8 mouse cellular contexts compared by ENCODE assay signal in genomic region chr11:95713225-95713810, GRCm38 (mm10). TPM values are rescaled to one million over a fixed set of nuclear protein-coding genes. Genes with fewer than 3 reads are reported as not detected.
A peak's percentile ranks its signal among the peaks of the same experiment; 100 is the strongest.
DNase-seq lines count a peak whose midpoint lies in the region; ATAC-seq and TF ChIP-seq lines count a peak whose summit lies in the region.

No protein-coding gene starts in this region.

- peak overlapping the region; percentile 97 for H3K9ac ChIP-seq in kidney, embryonic 15.5 days
- H3K9ac ChIP-seq in liver, embryonic 11.5 days (ENCODE audit: low read depth, low read length): peak overlapping the region; percentile 92
- peak overlapping the region; percentile 97 for H3K9ac ChIP-seq in midbrain, postnatal 0 days (replicated peaks; ENCODE audit: low read length, poor library complexity, severe bottlenecking)
- H3K9ac ChIP-seq in stomach, embryonic 14.5 days (replicated peaks; ENCODE audit: low read depth, low read length): peak overlapping the region; percentile 96

- TF ChIP-seq CTCF in embryonic fibroblast, embryonic 13.5 days (IDR thresholded peaks at IDR 0.05; ENCODE audit: borderline replicate concordance, insufficient read depth, low read length): no peak
- TF ChIP-seq CTCF in midbrain, postnatal 0 days (IDR thresholded peaks at IDR 0.05): no peak

- DNase-seq in 3T3-L1 (ENCODE audit: low read depth, low spot score): peak; percentile 46
- DNase-seq in adrenal gland, adult 18-20 months (ENCODE audit: low spot score in 2 of 2): peak; percentile 64 to 66
- DNase-seq in heart, adult 9 months (ENCODE audit: low spot score in 2 of 2): peak; percentile 36 to 54
- peak; percentile 76 for DNase-seq in liver, embryonic 11.5 days (ENCODE audit: low spot score)
- peak; percentile 36 for DNase-seq in midbrain, postnatal 0 days (ENCODE audit: low spot score)

- ATAC-seq in kidney, embryonic 15.5 days (replicated peaks; ENCODE audit: low FRiP score): peak; percentile 64
- peak; percentile 69 for ATAC-seq in liver, embryonic 11.5 days (replicated peaks; ENCODE audit: low FRiP score)
- ATAC-seq in midbrain, postnatal 0 days (ENCODE audit: low FRiP score): peak; percentile 62
- peak; percentile 70; the same call in 1 of the 2 replicates for ATAC-seq in stomach, embryonic 14.5 days (ENCODE audit: insufficient number of reproducible peaks, insufficient read depth, low FRiP score, low read depth)

- H3K27me3 ChIP-seq in kidney, embryonic 15.5 days: no peaks in the 10 kb centered on the region
- no peaks in the 10 kb centered on the region for H3K27me3 ChIP-seq in liver, embryonic 11.5 days (replicated peaks; ENCODE audit: control insufficient read depth, insufficient read depth, low read length)
- no peaks in the 10 kb centered on the region for H3K27me3 ChIP-seq in midbrain, postnatal 0 days (ENCODE audit: insufficient read depth, low read length)
- no peaks in the 10 kb centered on the region for H3K27me3 ChIP-seq in stomach, embryonic 14.5 days (ENCODE audit: control insufficient read depth, insufficient read depth, low read length)

- H3K27ac ChIP-seq in embryonic fibroblast, embryonic 13.5 days (ENCODE audit: insufficient read depth, low read length): no peak overlapping the region
- peak overlapping the region; percentile 98 for H3K27ac ChIP-seq in kidney, embryonic 15.5 days
- H3K27ac ChIP-seq in liver, embryonic 11.5 days (ENCODE audit: low read depth, low read length): peak overlapping the region; percentile 99
- H3K27ac ChIP-seq in midbrain, postnatal 0 days (ENCODE audit: low read depth, low read length): peak overlapping the region; percentile 97
- peak overlapping the region; percentile 96 for H3K27ac ChIP-seq in stomach, embryonic 14.5 days (ENCODE audit: low read length)

- H3K4me3 ChIP-seq in embryonic fibroblast, embryonic 13.5 days (ENCODE audit: insufficient read depth, low read length): peak overlapping the region; percentile 68
- H3K4me3 ChIP-seq in kidney, embryonic 15.5 days (replicated peaks): peak overlapping the region; percentile 92
- peak overlapping the region; percentile 82 for H3K4me3 ChIP-seq in liver, embryonic 11.5 days (ENCODE audit: low read depth, low read length)
- peak overlapping the region; percentile 63 for H3K4me3 ChIP-seq in midbrain, postnatal 0 days (ENCODE audit: low read depth, low read length)
- peak overlapping the region; percentile 99 for H3K4me3 ChIP-seq in stomach, embryonic 14.5 days (ENCODE audit: low read depth, low read length)

- no peaks in the 10 kb centered on the region for H3K9me3 ChIP-seq in kidney, embryonic 15.5 days (replicated peaks)
- no peaks in the 10 kb centered on the region for H3K9me3 ChIP-seq in liver, embryonic 11.5 days (ENCODE audit: control insufficient read depth, low read length)
- no peaks in the 10 kb centered on the region for H3K9me3 ChIP-seq in midbrain, postnatal 0 days (ENCODE audit: low read length)
- H3K9me3 ChIP-seq in stomach, embryonic 14.5 days (ENCODE audit: control insufficient read depth, low read depth, low read length): no peaks in the 10 kb centered on the region

- peaks cover 3% of the 10 kb centered on the region; the same call in 1 of the 2 replicates for H3K4me1 ChIP-seq in embryonic fibroblast, embryonic 13.5 days (ENCODE audit: control insufficient read depth, insufficient read depth, low read length)
- peaks cover 30% of the 10 kb centered on the region for H3K4me1 ChIP-seq in kidney, embryonic 15.5 days
- peaks cover 23% of the 10 kb centered on the region for H3K4me1 ChIP-seq in liver, embryonic 11.5 days (replicated peaks; ENCODE audit: control insufficient read depth, insufficient read depth, low read length)
- H3K4me1 ChIP-seq in midbrain, postnatal 0 days (ENCODE audit: insufficient read depth, low read length): peaks cover 9% of the 10 kb centered on the region
- peaks cover 18% of the 10 kb centered on the region for H3K4me1 ChIP-seq in stomach, embryonic 14.5 days (ENCODE audit: control insufficient read depth, insufficient read depth, low read length)

- TF ChIP-seq POLR2A in embryonic fibroblast, embryonic 13.5 days (IDR thresholded peaks at IDR 0.05; ENCODE audit: low read depth, low read length): peak; percentile 37; the same call in 1 of the 2 replicates

- H3K4me2 ChIP-seq in kidney, embryonic 15.5 days: peak overlapping the region; percentile 81
- H3K4me2 ChIP-seq in liver, embryonic 11.5 days: peak overlapping the region; percentile 97
- H3K4me2 ChIP-seq in midbrain, postnatal 0 days (ENCODE audit: low read depth, low read length, poor library complexity, severe bottlenecking): peak overlapping the region; percentile 84
- peak overlapping the region; percentile 94 for H3K4me2 ChIP-seq in stomach, embryonic 14.5 days (replicated peaks; ENCODE audit: low read depth, low read length)

- 0% methylated on average over 46 of the region's 49 CpGs for WGBS in kidney, embryonic 15.5 days
- WGBS in liver, embryonic 11.5 days: under 1% methylated on average over 38 of the region's 49 CpGs
- WGBS in midbrain, postnatal 0 days: 0% methylated on average over 26 of the region's 49 CpGs
- WGBS in stomach, embryonic 14.5 days: under 1% methylated on average over 44 of the region's 49 CpGs

- no peaks in the 10 kb centered on the region for H3K36me3 ChIP-seq in kidney, embryonic 15.5 days
- H3K36me3 ChIP-seq in liver, embryonic 11.5 days (ENCODE audit: control insufficient read depth, insufficient read depth, low read length): no peaks in the 10 kb centered on the region
- H3K36me3 ChIP-seq in midbrain, postnatal 0 days (ENCODE audit: insufficient read depth, low read length): no peaks in the 10 kb centered on the region
- H3K36me3 ChIP-seq in stomach, embryonic 14.5 days (ENCODE audit: control insufficient read depth, insufficient read depth, low read length): no peaks in the 10 kb centered on the region

RNA-seq across cellular contexts. Expression of gene Zfp652, which starts 0.8 kb away (rescaled TPM):
- total RNA-seq in adrenal gland, adult 18-20 months (2021): 10 to 100 TPM; 31.8 to 40.5 TPM
- polyA plus RNA-seq in embryonic fibroblast, embryonic 13.5 days (2011; ENCODE audit: insufficient read length, low read depth, missing spikeins): 18.9 and 27.3 TPM in 2 replicates
- polyA plus RNA-seq in kidney, embryonic 15.5 days (2015; fragmentation: Nextera tagmentation; extraction: Ambion mirVana): 22.3 and 23.1 TPM in 2 replicates
- 8.7 TPM in 2 replicates for polyA plus RNA-seq in liver, embryonic 11.5 days (2014; fragmentation: Nextera tagmentation; extraction: Ambion mirVana)
- 25.3 and 25.7 TPM in 2 replicates for total RNA-seq in midbrain, postnatal 0 days (2014; rRNA removed)
- 12.6 and 13.2 TPM in 2 replicates for polyA plus RNA-seq in midbrain, postnatal 0 days (2015; fragmentation: Nextera tagmentation; extraction: Ambion mirVana)
- 11.7 and 13.9 TPM in 2 replicates for polyA plus RNA-seq in stomach, embryonic 14.5 days (2014; fragmentation: Nextera tagmentation; extraction: Ambion mirVana)

RNA-seq across cellular contexts. Expression of gene B130006D01Rik, which starts 10.1 kb away (rescaled TPM):
- total RNA-seq in adrenal gland, adult 18-20 months (2021): under 1 TPM; 0.46 to 0.51 TPM
- 0.89 and 0.93 TPM in 2 replicates for polyA plus RNA-seq in embryonic fibroblast, embryonic 13.5 days (2011; ENCODE audit: insufficient read length, low read depth, missing spikeins)
- 1.3 and 1.6 TPM in 2 replicates for polyA plus RNA-seq in kidney, embryonic 15.5 days (2015; fragmentation: Nextera tagmentation; extraction: Ambion mirVana)
- polyA plus RNA-seq in liver, embryonic 11.5 days (2014; fragmentation: Nextera tagmentation; extraction: Ambion mirVana): 1.5 and 1.6 TPM in 2 replicates
- total RNA-seq in midbrain, postnatal 0 days (2014; rRNA removed): 0.66 and 2.1 TPM in 2 replicates
- polyA plus RNA-seq in midbrain, postnatal 0 days (2015; fragmentation: Nextera tagmentation; extraction: Ambion mirVana): 0.32 and 0.51 TPM in 2 replicates
- 2.3 and 2.5 TPM in 2 replicates for polyA plus RNA-seq in stomach, embryonic 14.5 days (2014; fragmentation: Nextera tagmentation; extraction: Ambion mirVana)

RNA-seq across cellular contexts. Expression of gene Phb, which starts 46.6 kb away (rescaled TPM):
- total RNA-seq in adrenal gland, adult 18-20 months (2021): 100 to 1,000 TPM; 319 to 350 TPM
- polyA plus RNA-seq in embryonic fibroblast, embryonic 13.5 days (2011; ENCODE audit: insufficient read length, low read depth, missing spikeins): 157 and 180 TPM in 2 replicates
- polyA plus RNA-seq in kidney, embryonic 15.5 days (2015; fragmentation: Nextera tagmentation; extraction: Ambion mirVana): 270 and 290 TPM in 2 replicates
- polyA plus RNA-seq in liver, embryonic 11.5 days (2014; fragmentation: Nextera tagmentation; extraction: Ambion mirVana): 308 and 337 TPM in 2 replicates
- total RNA-seq in midbrain, postnatal 0 days (2014; rRNA removed): 132 and 137 TPM in 2 replicates
- polyA plus RNA-seq in midbrain, postnatal 0 days (2015; fragmentation: Nextera tagmentation; extraction: Ambion mirVana): 207 and 222 TPM in 2 replicates
- polyA plus RNA-seq in stomach, embryonic 14.5 days (2014; fragmentation: Nextera tagmentation; extraction: Ambion mirVana): 224 and 239 TPM in 2 replicates
